In genomic region chr13:54829450-54829849, GRCm38 (mm10) we compare ENCODE assay signal across 11 mouse cellular contexts. TPM values are rescaled to one million over a fixed set of nuclear protein-coding genes. Genes with fewer than 3 reads are reported as not detected.
DNase-seq lines count a peak whose midpoint lies in the region; ATAC-seq lines count a peak whose summit lies in the region.
"Had no signal": no experiment of that assay in that cellular context is flagged by ENCODE, and none has a peak within 500 bp of the region (broad histone marks: within the 10 kb centered on the region; RNA-seq: fewer than 3 reads in every experiment).

No protein-coding gene starts in this region.

- ATAC-seq in hindbrain, embryonic 15.5 days (ENCODE audit: low FRiP score, low read depth) = no peak
- ATAC-seq in limb, embryonic 13.5 days (ENCODE audit: low FRiP score, low read depth) = no peak
- ATAC-seq in frontal cortex, adult (ENCODE audit: low TSS enrichment) = no peak

- H3K4me2 ChIP-seq in hindbrain, embryonic 15.5 days = peak overlapping the region; percentile 32
- H3K4me2 ChIP-seq in limb, embryonic 13.5 days (replicated peaks) = peak overlapping the region; percentile 11; the same call in 1 of the 2 replicates
- H3K4me2 ChIP-seq: embryonic facial prominence, embryonic 15.5 days; lung, embryonic 15.5 days had no signal

- 0 out of 2 replicates have a peak overlapping the region, but pooled peaks have one; percentile 25 for H3K4me3 ChIP-seq in embryonic facial prominence, embryonic 10.5 days
- H3K4me3 ChIP-seq in hindbrain, embryonic 15.5 days = no peak overlapping the region
- H3K4me3 ChIP-seq in limb, embryonic 13.5 days = no peak overlapping the region
- H3K4me3 ChIP-seq: embryonic facial prominence, embryonic 15.5 days; lung, embryonic 15.5 days had no signal

- H3K4me1 ChIP-seq in embryonic facial prominence, embryonic 10.5 days = peaks cover 16% of the 10 kb centered on the region
- H3K4me1 ChIP-seq in hindbrain, embryonic 15.5 days (replicated peaks) = peaks cover 13% of the 10 kb centered on the region
- H3K4me1 ChIP-seq in limb, embryonic 13.5 days = peaks cover 11% of the 10 kb centered on the region

- H3K9me3 ChIP-seq in embryonic facial prominence, embryonic 10.5 days = no peaks in the 10 kb centered on the region
- no peaks in the 10 kb centered on the region for H3K9me3 ChIP-seq in hindbrain, embryonic 15.5 days
- H3K9me3 ChIP-seq in limb, embryonic 13.5 days = no peaks in the 10 kb centered on the region
- H3K9me3 ChIP-seq: embryonic facial prominence, embryonic 15.5 days; lung, embryonic 15.5 days had no signal

- no peak overlapping the region for H3K27ac ChIP-seq in embryonic facial prominence, embryonic 10.5 days (replicated peaks)
- no peak overlapping the region for H3K27ac ChIP-seq in hindbrain, embryonic 15.5 days (replicated peaks)
- H3K27ac ChIP-seq in limb, embryonic 13.5 days = no peak overlapping the region
- H3K27ac ChIP-seq: embryonic facial prominence, embryonic 15.5 days; lung, embryonic 15.5 days had no signal

- no peak overlapping the region for H3K9ac ChIP-seq in hindbrain, embryonic 15.5 days
- H3K9ac ChIP-seq in limb, embryonic 13.5 days = no peak overlapping the region
- H3K9ac ChIP-seq: embryonic facial prominence, embryonic 15.5 days; lung, embryonic 15.5 days had no signal

- no peaks in the 10 kb centered on the region for H3K36me3 ChIP-seq in embryonic facial prominence, embryonic 10.5 days (replicated peaks)
- H3K36me3 ChIP-seq in hindbrain, embryonic 15.5 days = no peaks in the 10 kb centered on the region
- H3K36me3 ChIP-seq in limb, embryonic 13.5 days = no peaks in the 10 kb centered on the region
- H3K36me3 ChIP-seq: embryonic facial prominence, embryonic 15.5 days; lung, embryonic 15.5 days had no signal

- peak; percentile 53 for DNase-seq in embryo, embryonic 10 days (ENCODE audit: low spot score)
- DNase-seq in embryo, embryonic 9.5 days (ENCODE audit: extremely low spot score) = no peak
- peak; percentile 21 for DNase-seq in embryonic facial prominence, embryonic 10.5 days (ENCODE audit: low spot score)
- DNase-seq in ovary, adult 18-20 months (ENCODE audit: low spot score) = no peak
- no peak for DNase-seq in adrenal gland, postnatal 10 days
- DNase-seq: heart, adult 11 months had no signal

- peaks cover 6% of the 10 kb centered on the region; the same call in 1 of the 2 replicates for H3K27me3 ChIP-seq in embryonic facial prominence, embryonic 10.5 days (replicated peaks; ENCODE audit: low read depth, poor library complexity, severe bottlenecking)
- H3K27me3 ChIP-seq in hindbrain, embryonic 15.5 days = no peaks in the 10 kb centered on the region
- peaks cover 9% of the 10 kb centered on the region for H3K27me3 ChIP-seq in limb, embryonic 13.5 days
- H3K27me3 ChIP-seq: embryonic facial prominence, embryonic 15.5 days; lung, embryonic 15.5 days had no signal

- WGBS in embryonic facial prominence, embryonic 10.5 days = 4% methylated on average over 13 of the region's 13 CpGs
- WGBS in hindbrain, embryonic 15.5 days = 8% methylated on average over 13 of the region's 13 CpGs
- 6% methylated on average over 13 of the region's 13 CpGs for WGBS in limb, embryonic 13.5 days

RNA-seq across cellular contexts. Expression of gene Tspan17, which starts 40.3 kb away (rescaled TPM):
- 9.7 and 10.9 TPM in 2 replicates for polyA plus RNA-seq in embryonic facial prominence, embryonic 10.5 days (2016; fragmentation: Nextera tagmentation; extraction: Ambion mirVana)
- polyA plus RNA-seq in hindbrain, embryonic 15.5 days (2015; fragmentation: Nextera tagmentation; extraction: Ambion mirVana) = 95.7 and 98.3 TPM in 2 replicates
- polyA plus RNA-seq in limb, embryonic 13.5 days (2015; fragmentation: Nextera tagmentation; extraction: Ambion mirVana) = 4.7 and 4.9 TPM in 2 replicates
- total RNA-seq in adrenal gland, postnatal 10 days (2021) = 10 to 100 TPM; 31.8 to 36.3 TPM

RNA-seq across cellular contexts. Expression of gene Eif4e1b, which starts 45.7 kb away (rescaled TPM):
- polyA plus RNA-seq in embryonic facial prominence, embryonic 10.5 days (2016; fragmentation: Nextera tagmentation; extraction: Ambion mirVana) = not detected in 2 replicates
- polyA plus RNA-seq in hindbrain, embryonic 15.5 days (2015; fragmentation: Nextera tagmentation; extraction: Ambion mirVana) = not detected in 2 replicates
- not detected in 2 replicates for polyA plus RNA-seq in limb, embryonic 13.5 days (2015; fragmentation: Nextera tagmentation; extraction: Ambion mirVana)
- under 1 TPM in 1 of 2 experiments, not detected in 1; 0.12 TPM for total RNA-seq in adrenal gland, postnatal 10 days (2021)
- polyA plus RNA-seq: embryonic facial prominence, embryonic 15.5 days; lung, embryonic 15.5 days had no signal

Comparison
In these comparisons a context has a peak if more than half of its experiments do, and no peak if none do; other contexts are left out.
1. DNase-seq: peak in embryo, embryonic 10 days (single experiment) and embryonic facial prominence, embryonic 10.5 days (single experiment); none in embryo, embryonic 9.5 days (single experiment), ovary, adult 18-20 months (single experiment) and adrenal gland, postnatal 10 days (single experiment).